Mouse (Mus musculus): ENCODE data around the gene Lhx6. TPM values are rescaled to one million over a fixed set of nuclear protein-coding genes. Genes with fewer than 3 reads are reported as not detected.
"Not testable (repeated sequence)": the region's sequence is repeated elsewhere in the genome, so short reads cannot be mapped to it uniquely, and the experiment has no call there.

Gene Lhx6
- polyA plus RNA-seq (2016; fragmentation: Nextera tagmentation; extraction: Ambion mirVana) = 1.4 and 2.7 TPM in 2 replicates

GRCm38 (mm10) chr2:36104956-36105741 lies at the start of gene Lhx6:
TSS of gene Lhx6 (minus strand) at chr2:36105408.
- H3K27ac ChIP-seq = no peak within 1 kb of the TSS
- H3K4me2 ChIP-seq (replicated peaks) = peak within 1 kb of the TSS; percentile 59
- H3K4me1 ChIP-seq = peaks cover 33% of the 10 kb centered on the region
- peak within 1 kb of the TSS; percentile 61 for H3K9ac ChIP-seq
- no peaks in the 10 kb centered on the region for H3K36me3 ChIP-seq
- peak within 1 kb of the TSS; percentile 36 for H3K4me3 ChIP-seq
- WGBS = under 1% methylated on average over 46 of the region's 58 CpGs
- peaks cover 98% of the 10 kb centered on the region for H3K27me3 ChIP-seq
- no peaks in the 10 kb centered on the region for H3K9me3 ChIP-seq (replicated peaks)
- ATAC-seq (ENCODE audit: low FRiP score) = peak; percentile 39; the same call in 1 of the 2 replicates

- H3K27me3 ChIP-seq; ATAC-seq (ENCODE audit: low FRiP score); H3K27ac ChIP-seq; H3K4me1 ChIP-seq; H3K9ac ChIP-seq; H3K4me3 ChIP-seq; H3K4me2 ChIP-seq (replicated peaks); H3K9me3 ChIP-seq (replicated peaks): not testable (repeated sequence)
- peaks cover 31% of the 10 kb centered on the region for H3K36me3 ChIP-seq
- WGBS = 89% methylated on average over 4 of the region's 4 CpGs
Observed at GRCm38 (mm10) chr2:36152401-36152800, 47.2 kb upstream of the Lhx6 start.

- Histone ChIP-seq H3K9me3 (replicated peaks) (no peaks in the 10 kb centered on the region), H3K36me3 (peaks cover 21% of the 10 kb centered on the region), H3K27ac (no peak overlapping the region), H3K4me1 (no peaks in the 10 kb centered on the region), H3K27me3 (no peaks in the 10 kb centered on the region), H3K4me2 (replicated peaks) (no peak overlapping the region), H3K4me3 (no peak overlapping the region), H3K9ac (no peak overlapping the region)
- ATAC-seq (ENCODE audit: low FRiP score) = no peak
- WGBS = 79% methylated on average over 7 of the region's 7 CpGs
Observed at GRCm38 (mm10) chr2:36148876-36149365, 43.7 kb upstream of the Lhx6 start.

- H3K27me3 ChIP-seq = no peaks in the 10 kb centered on the region
- no peak overlapping the region for H3K27ac ChIP-seq
- 82% methylated on average over 2 of the region's 2 CpGs for WGBS
- peaks cover 5% of the 10 kb centered on the region for H3K4me1 ChIP-seq
- H3K9me3 ChIP-seq (replicated peaks) = no peaks in the 10 kb centered on the region
- peaks cover 16% of the 10 kb centered on the region; the same call in 1 of the 2 replicates for H3K36me3 ChIP-seq
- no peak overlapping the region for H3K4me3 ChIP-seq
- no peak for ATAC-seq (ENCODE audit: low FRiP score)
- no peak overlapping the region for H3K9ac ChIP-seq
- H3K4me2 ChIP-seq (replicated peaks) = no peak overlapping the region
Observed at GRCm38 (mm10) chr2:36139096-36139495, 33.9 kb upstream of the Lhx6 start.

GRCm38 (mm10) chr2:36136300-36136941 lies 31.2 kb upstream of the Lhx6 start, which contains the start of the genes Mrrf and Rbm18:
TSS of gene Mrrf (plus strand) at chr2:36136389.
TSS of gene Rbm18 (minus strand) at chr2:36136773.
- Histone ChIP-seq H3K27ac (peak within 1 kb of the TSS; percentile 82), H3K27me3 (no peaks in the 10 kb centered on the region), H3K9me3 (replicated peaks) (no peaks in the 10 kb centered on the region), H3K4me2 (replicated peaks) (peak within 1 kb of the TSS; percentile 67), H3K4me1 (peaks cover 5% of the 10 kb centered on the region), H3K4me3 (peak within 1 kb of the TSS; percentile 73), H3K9ac (peak within 1 kb of the TSS; percentile 81), H3K36me3 (peaks cover 24% of the 10 kb centered on the region)
- ATAC-seq (ENCODE audit: low FRiP score) = peak; percentile 97
- under 1% methylated on average over 50 of the region's 50 CpGs for WGBS

- H3K4me3 ChIP-seq = peak overlapping the region; percentile 73
- H3K4me1 ChIP-seq = peaks cover 5% of the 10 kb centered on the region
- no peaks in the 10 kb centered on the region for H3K27me3 ChIP-seq
- peak overlapping the region; percentile 67 for H3K4me2 ChIP-seq (replicated peaks)
- H3K36me3 ChIP-seq = peaks cover 26% of the 10 kb centered on the region
- no peaks in the 10 kb centered on the region for H3K9me3 ChIP-seq (replicated peaks)
- H3K9ac ChIP-seq = peak overlapping the region; percentile 81
- 0% methylated on average over 4 of the region's 4 CpGs for WGBS
- ATAC-seq (ENCODE audit: low FRiP score) = no peak
- peak overlapping the region; percentile 82; the same call in 1 of the 2 replicates for H3K27ac ChIP-seq
Observed at GRCm38 (mm10) chr2:36135887-36136286, 30.7 kb upstream of the Lhx6 start.

GRCm38 (mm10) chr2:36129051-36129450 lies 23.8 kb upstream of the Lhx6 start:
- peaks cover 65% of the 10 kb centered on the region for H3K36me3 ChIP-seq
- no peaks in the 10 kb centered on the region for H3K4me1 ChIP-seq
- H3K9ac ChIP-seq = no peak overlapping the region
- no peaks in the 10 kb centered on the region for H3K27me3 ChIP-seq
- no peaks in the 10 kb centered on the region for H3K9me3 ChIP-seq (replicated peaks)
- no peak for ATAC-seq (ENCODE audit: low FRiP score)
- no peak overlapping the region for H3K27ac ChIP-seq
- no peak overlapping the region for H3K4me2 ChIP-seq (replicated peaks)
- H3K4me3 ChIP-seq = no peak overlapping the region
- WGBS = 88% methylated on average over 3 of the region's 3 CpGs

GRCm38 (mm10) chr2:36127973-36128372 lies 22.8 kb upstream of the Lhx6 start:
- Histone ChIP-seq H3K27ac (no peak overlapping the region), H3K36me3 (peaks cover 65% of the 10 kb centered on the region), H3K9ac (no peak overlapping the region), H3K4me3 (no peak overlapping the region), H3K27me3 (no peaks in the 10 kb centered on the region), H3K4me2 (replicated peaks) (no peak overlapping the region), H3K4me1 (no peaks in the 10 kb centered on the region), H3K9me3 (replicated peaks) (no peaks in the 10 kb centered on the region)
- ATAC-seq (ENCODE audit: low FRiP score) = no peak
- WGBS = 85% methylated on average over 4 of the region's 4 CpGs

- H3K27ac ChIP-seq = no peak overlapping the region
- no peaks in the 10 kb centered on the region for H3K4me1 ChIP-seq
- no peak overlapping the region for H3K4me3 ChIP-seq
- no peak overlapping the region for H3K9ac ChIP-seq
- H3K4me2 ChIP-seq (replicated peaks) = no peak overlapping the region
- H3K9me3 ChIP-seq (replicated peaks) = no peaks in the 10 kb centered on the region
- 95% methylated on average over 9 of the region's 9 CpGs for WGBS
- no peak for ATAC-seq (ENCODE audit: low FRiP score)
- peaks cover 67% of the 10 kb centered on the region for H3K36me3 ChIP-seq
- H3K27me3 ChIP-seq = no peaks in the 10 kb centered on the region
Observed at GRCm38 (mm10) chr2:36126795-36127429, 21.7 kb upstream of the Lhx6 start.

GRCm38 (mm10) chr2:36112632-36113031 lies 7.4 kb upstream of the Lhx6 start:
- H3K4me3 ChIP-seq = no peak overlapping the region
- no peak overlapping the region for H3K9ac ChIP-seq
- H3K27me3 ChIP-seq = peaks cover 35% of the 10 kb centered on the region
- H3K36me3 ChIP-seq = peaks cover 19% of the 10 kb centered on the region
- 80% methylated on average over 3 of the region's 3 CpGs for WGBS
- no peak for ATAC-seq (ENCODE audit: low FRiP score)
- H3K27ac ChIP-seq = no peak overlapping the region
- H3K4me2 ChIP-seq (replicated peaks) = no peak overlapping the region
- H3K9me3 ChIP-seq (replicated peaks) = no peaks in the 10 kb centered on the region
- H3K4me1 ChIP-seq = no peaks in the 10 kb centered on the region

GRCm38 (mm10) chr2:36108615-36109014 lies 3.4 kb upstream of the Lhx6 start:
- H3K9me3 ChIP-seq (replicated peaks) = no peaks in the 10 kb centered on the region
- H3K4me2 ChIP-seq (replicated peaks) = no peak overlapping the region
- H3K4me1 ChIP-seq = peaks cover 18% of the 10 kb centered on the region
- peaks cover 75% of the 10 kb centered on the region for H3K27me3 ChIP-seq
- ATAC-seq (ENCODE audit: low FRiP score) = no peak
- no peaks in the 10 kb centered on the region for H3K36me3 ChIP-seq
- 8% methylated on average over 7 of the region's 7 CpGs for whole genome bisulfite sequencing
- H3K9ac ChIP-seq = no peak overlapping the region
- no peak overlapping the region for H3K27ac ChIP-seq
- H3K4me3 ChIP-seq = no peak overlapping the region

- Histone ChIP-seq H3K4me1 (peaks cover 33% of the 10 kb centered on the region), H3K27ac (no peak overlapping the region), H3K36me3 (no peaks in the 10 kb centered on the region), H3K4me3 (peak overlapping the region; percentile 36), H3K4me2 (replicated peaks) (peak overlapping the region; percentile 59), H3K27me3 (peaks cover 99% of the 10 kb centered on the region), H3K9ac (peak overlapping the region; percentile 61; the same call in 1 of the 2 replicates), H3K9me3 (replicated peaks) (no peaks in the 10 kb centered on the region)
- no peak for ATAC-seq (ENCODE audit: low FRiP score)
- WGBS = under 1% methylated on average over 32 of the region's 32 CpGs
Observed at GRCm38 (mm10) chr2:36104436-36104955, 712 bp downstream of the Lhx6 start.
